Mouse (Mus musculus): Measurements from ENCODE around the gene Krt2. TPM values are rescaled to one million over a fixed set of nuclear protein-coding genes. Genes with fewer than 3 reads are reported as not detected.

Gene Krt2
- polyA plus RNA-seq, 1 experiment from 2014 or later: not detected

Other genes starting within 250 kb of the Krt2 start
- gene Krt75, start 244.3 kb downstream of the Krt2 start, polyA plus RNA-seq (2014; fragmentation: Nextera tagmentation; extraction: Ambion mirVana): not detected in 2 replicates
- not detected in 2 replicates for gene Gm5414, start 190.0 kb downstream of the Krt2 start, polyA plus RNA-seq (2014; fragmentation: Nextera tagmentation; extraction: Ambion mirVana)
- gene Gm5478, start 170.8 kb downstream of the Krt2 start, polyA plus RNA-seq (2014; fragmentation: Nextera tagmentation; extraction: Ambion mirVana): not detected in 2 replicates
- gene Krt6b, start 137.9 kb downstream of the Krt2 start, polyA plus RNA-seq (2014; fragmentation: Nextera tagmentation; extraction: Ambion mirVana): not detected in 2 replicates
- not detected in 2 replicates for gene Krt6a, start 123.9 kb downstream of the Krt2 start, polyA plus RNA-seq (2014; fragmentation: Nextera tagmentation; extraction: Ambion mirVana)
- gene Krt5, start 105.3 kb downstream of the Krt2 start, polyA plus RNA-seq (2014; fragmentation: Nextera tagmentation; extraction: Ambion mirVana): 0.47 TPM in 1 of 2 replicates, not detected in the other
- gene Krt71, start 75.1 kb downstream of the Krt2 start, polyA plus RNA-seq (2014; fragmentation: Nextera tagmentation; extraction: Ambion mirVana): not detected in 2 replicates
- not detected in 2 replicates for gene Krt72, start 31.7 kb downstream of the Krt2 start, polyA plus RNA-seq (2014; fragmentation: Nextera tagmentation; extraction: Ambion mirVana)
- not detected in 2 replicates for gene Krt73, start 15.8 kb downstream of the Krt2 start, polyA plus RNA-seq (2014; fragmentation: Nextera tagmentation; extraction: Ambion mirVana)
- gene Krt1, start 32.6 kb upstream of the Krt2 start, polyA plus RNA-seq (2014; fragmentation: Nextera tagmentation; extraction: Ambion mirVana): 0.91 and 1.1 TPM in 2 replicates
- not detected in 2 replicates for gene Krt77, start 51.5 kb upstream of the Krt2 start, polyA plus RNA-seq (2014; fragmentation: Nextera tagmentation; extraction: Ambion mirVana)
- gene Krt76, start 74.8 kb upstream of the Krt2 start, polyA plus RNA-seq (2014; fragmentation: Nextera tagmentation; extraction: Ambion mirVana): not detected in 2 replicates
- 0.14 and 0.19 TPM in 2 replicates for gene Krt4, start 106.6 kb upstream of the Krt2 start, polyA plus RNA-seq (2014; fragmentation: Nextera tagmentation; extraction: Ambion mirVana)
- 0.22 TPM in 1 of 2 replicates, not detected in the other for gene Krt79, start 122.2 kb upstream of the Krt2 start, polyA plus RNA-seq (2014; fragmentation: Nextera tagmentation; extraction: Ambion mirVana)
- gene Krt78, start 136.1 kb upstream of the Krt2 start, polyA plus RNA-seq (2014; fragmentation: Nextera tagmentation; extraction: Ambion mirVana): 0.09 TPM in 1 of 2 replicates, not detected in the other
- 381 and 486 TPM in 2 replicates for gene Krt8, start 186.3 kb upstream of the Krt2 start, polyA plus RNA-seq (2014; fragmentation: Nextera tagmentation; extraction: Ambion mirVana)
- gene Krt18, start 210.0 kb upstream of the Krt2 start, polyA plus RNA-seq (2014; fragmentation: Nextera tagmentation; extraction: Ambion mirVana): 184 and 210 TPM in 2 replicates

All from intestine, embryonic 14.5 days (tissue).